Mouse (Mus musculus) MEL (cell line): ENCODE results near the gene Rcn2. TPM values are rescaled to one million over a fixed set of nuclear protein-coding genes. Genes with fewer than 3 reads are reported as not detected.

Experiments used
- DNase-seq: peaks from one replicate; pipeline ENCODE4 v3.0.0; 2011; ENCODE audit warnings: low read depth, low spot score
- H3K27ac ChIP-seq: 2 replicates; pipeline ENCODE4 v1.5.1; 2012; ENCODE audit warnings: low read depth, mild to moderate bottlenecking, control low read depth, low read length, moderate library complexity; ENCODE audit not compliant: control insufficient read depth
- H3K27me3 ChIP-seq, 2 experiments: fragments of 150-350 bp in 1 of 2; sonication (generic) in 1 of 2; 2 replicates each; pipeline ENCODE4 v1.6.1; 2012; ENCODE audit warnings: low read length in 2 of 2, mild to moderate bottlenecking in 2 of 2, improper control_type of control experiment in 1 of 2, moderate library complexity in 1 of 2; ENCODE audit not compliant: insufficient read depth in 2 of 2, control insufficient read depth in 1 of 2
- H3K36me3 ChIP-seq, 2 experiments: 2 replicates each; pipeline ENCODE4 v1.6.1; 2012 to 2014; ENCODE audit warnings: low read length in 2 of 2, improper control_type of control experiment in 1 of 2, inconsistent platforms in 1 of 2, mild to moderate bottlenecking in 1 of 2; ENCODE audit not compliant: insufficient read depth in 2 of 2, control insufficient read depth in 1 of 2
- H3K4me1 ChIP-seq, 2 experiments: fragments of 150-350 bp in 1 of 2; sonication (generic) in 1 of 2; 2 replicates each; pipeline ENCODE4 v1.6.1; 2012; ENCODE audit warnings: low read length in 2 of 2, improper control_type of control experiment in 1 of 2, mild to moderate bottlenecking in 1 of 2; ENCODE audit not compliant: insufficient read depth in 2 of 2, control insufficient read depth in 1 of 2
- H3K4me3 ChIP-seq, 2 experiments: fragments of 150-350 bp in 1 of 2; sonication (generic) in 1 of 2; 2 replicates each; pipeline ENCODE4 v1.5.1; 2012; ENCODE audit warnings: low read depth in 2 of 2, low read length in 2 of 2, mild to moderate bottlenecking in 2 of 2, moderate library complexity in 2 of 2, control low read depth in 1 of 2, improper control_type of control experiment in 1 of 2; ENCODE audit not compliant: control insufficient read depth in 1 of 2, insufficient read depth in 1 of 2
- H3K79me2 ChIP-seq: 2 replicates; pipeline ENCODE4 v1.6.1; 2012; ENCODE audit warnings: mild to moderate bottlenecking, low read length, moderate library complexity; ENCODE audit not compliant: control insufficient read depth, poor library complexity, insufficient read depth
- H3K9ac ChIP-seq: 2 replicates; pipeline ENCODE4 v1.6.1; 2012; ENCODE audit warnings: low read depth, mild to moderate bottlenecking, control low read depth, low read length, moderate library complexity; ENCODE audit not compliant: control insufficient read depth, poor library complexity, severe bottlenecking
- H3K9me3 ChIP-seq: fragments of 150-350 bp; sonication (generic); replicated peaks from 2 replicates; pipeline ENCODE4 v1.6.1; 2012; ENCODE audit warnings: mild to moderate bottlenecking, low read length, improper control_type of control experiment, moderate library complexity; ENCODE audit not compliant: insufficient read depth
- BHLHE40 ChIP-seq: IDR thresholded peaks from 2 replicates; pipeline ENCODE4 v1.6.1; 2012; ENCODE audit warnings: low read depth, mild to moderate bottlenecking, inconsistent platforms, low read length, improper control_type of control experiment, borderline replicate concordance
- CTCF ChIP-seq, 3 experiments: IDR thresholded peaks in 2 of 3; conservative IDR thresholded peaks in 1 of 3; 2 replicates each; pipeline ENCODE4 v1.5.1; 2011 to 2012; ENCODE audit warnings: low read length in 3 of 3, low read depth in 2 of 3, mild to moderate bottlenecking in 2 of 3, improper control_type of control experiment in 1 of 3, inconsistent platforms in 1 of 3, mixed read lengths in 1 of 3, moderate library complexity in 1 of 3; ENCODE audit not compliant: control insufficient read depth in 1 of 3, insufficient read depth in 1 of 3, poor library complexity in 1 of 3, severe bottlenecking in 1 of 3
- E2F4 ChIP-seq: IDR thresholded peaks from 2 replicates; pipeline ENCODE4 v1.6.1; 2011; ENCODE audit warnings: low read depth, low read length, improper control_type of control experiment, borderline replicate concordance
- ETS1 ChIP-seq: IDR thresholded peaks from 2 replicates; pipeline ENCODE4 v1.6.1; 2012; ENCODE audit warnings: low read depth, mild to moderate bottlenecking, inconsistent platforms, low read length, improper control_type of control experiment, moderate library complexity
- GATA1 ChIP-seq: IDR thresholded peaks from 2 replicates; pipeline ENCODE4 v1.6.1; 2011; ENCODE audit warnings: low read depth, low read length, improper control_type of control experiment
- HCFC1 ChIP-seq: IDR thresholded peaks from 2 replicates; pipeline ENCODE4 v1.6.1; 2012; ENCODE audit warnings: low read depth, mild to moderate bottlenecking, inconsistent platforms, low read length, improper control_type of control experiment, moderate library complexity
- MAFK ChIP-seq: IDR thresholded peaks from 2 replicates; pipeline ENCODE4 v1.6.1; 2011; ENCODE audit warnings: low read depth, mild to moderate bottlenecking, low read length, improper control_type of control experiment, borderline replicate concordance
- MAZ ChIP-seq: IDR thresholded peaks from 2 replicates; pipeline ENCODE4 v1.6.1; 2012; ENCODE audit warnings: low read depth, mild to moderate bottlenecking, inconsistent platforms, low read length, improper control_type of control experiment
- MXI1 ChIP-seq: IDR thresholded peaks from 2 replicates; pipeline ENCODE4 v1.6.1; 2011; ENCODE audit warnings: mild to moderate bottlenecking, low read depth, low read length, improper control_type of control experiment
- MYC ChIP-seq: IDR thresholded peaks from 2 replicates; pipeline ENCODE4 v1.6.1; 2011; ENCODE audit warnings: low read depth, mild to moderate bottlenecking, low read length, improper control_type of control experiment, moderate library complexity
- NELFE ChIP-seq: IDR thresholded peaks from 2 replicates; pipeline ENCODE4 v1.6.1; 2011; ENCODE audit warnings: low read depth, low read length, improper control_type of control experiment
- POLR2A ChIP-seq, 2 experiments: IDR thresholded peaks; 2 replicates each; pipeline ENCODE4 v1.6.1; 2011 to 2012; ENCODE audit warnings: low read length in 2 of 2, mild to moderate bottlenecking in 2 of 2, control low read depth in 1 of 2, improper control_type of control experiment in 1 of 2, low read depth in 1 of 2, moderate library complexity in 1 of 2; ENCODE audit not compliant: control insufficient read depth in 1 of 2, insufficient read depth in 1 of 2, poor library complexity in 1 of 2
- POLR2AphosphoS2 ChIP-seq: IDR thresholded peaks from 2 replicates; pipeline ENCODE4 v1.6.1; 2011; ENCODE audit warnings: low read length, improper control_type of control experiment
- POLR2AphosphoS5 ChIP-seq: IDR thresholded peaks from 2 replicates; pipeline ENCODE4 v1.6.1; 2012; ENCODE audit warnings: low read depth, borderline replicate concordance, mild to moderate bottlenecking, inconsistent platforms, low read length, moderate library complexity, mixed read lengths
- RAD21 ChIP-seq: IDR thresholded peaks from 2 replicates; pipeline ENCODE4 v1.6.1; 2011; ENCODE audit warnings: mild to moderate bottlenecking, low read depth, low read length, improper control_type of control experiment
- SIN3A ChIP-seq: IDR thresholded peaks from 2 replicates; pipeline ENCODE4 v1.6.1; 2012; ENCODE audit warnings: low read length, improper control_type of control experiment, inconsistent platforms
- SMC3 ChIP-seq: IDR thresholded peaks from 2 replicates; pipeline ENCODE4 v1.6.1; 2011; ENCODE audit warnings: low read depth, low read length, improper control_type of control experiment
- TAL1 ChIP-seq: IDR thresholded peaks from 2 replicates; pipeline ENCODE4 v1.6.1; 2012; ENCODE audit warnings: mild to moderate bottlenecking, inconsistent platforms, low read length, moderate library complexity, mixed read lengths
- UBTF ChIP-seq: IDR thresholded peaks from 2 replicates; pipeline ENCODE4 v1.6.1; 2012; ENCODE audit warnings: low read depth, mild to moderate bottlenecking, inconsistent platforms, low read length, improper control_type of control experiment, moderate library complexity, borderline replicate concordance; ENCODE audit not compliant: insufficient read depth
- USF1 ChIP-seq: IDR thresholded peaks from 2 replicates; pipeline ENCODE4 v1.6.1; 2014; ENCODE audit warnings: low read depth, mild to moderate bottlenecking, inconsistent platforms, low read length, improper control_type of control experiment, moderate library complexity
- USF2 ChIP-seq, 2 experiments: IDR thresholded peaks; 2 replicates each; pipeline ENCODE4 v1.6.1; 2011 to 2012; ENCODE audit warnings: improper control_type of control experiment in 2 of 2, low read length in 2 of 2, borderline replicate concordance in 1 of 2, inconsistent platforms in 1 of 2, low read depth in 1 of 2, mild to moderate bottlenecking in 1 of 2; ENCODE audit not compliant: insufficient read depth in 1 of 2
- ZC3H11A ChIP-seq: IDR thresholded peaks from 2 replicates; pipeline ENCODE4 v1.6.1; 2012; ENCODE audit warnings: low read depth, mild to moderate bottlenecking, inconsistent platforms, low read length, improper control_type of control experiment
- ZKSCAN1 ChIP-seq: IDR thresholded peaks from 2 replicates; pipeline ENCODE4 v1.6.1; 2012; ENCODE audit warnings: low read depth, mild to moderate bottlenecking, inconsistent platforms, low read length, improper control_type of control experiment, moderate library complexity
- ZMIZ1 ChIP-seq: IDR thresholded peaks from 2 replicates; pipeline ENCODE4 v1.6.1; 2012; ENCODE audit warnings: low read depth, mild to moderate bottlenecking, inconsistent platforms, low read length, improper control_type of control experiment, moderate library complexity
- polyA plus RNA-seq, 2 experiments: library from polyadenylated mRNA; stranded (reverse) in 1 of 2; unstranded in 1 of 2; fragments of >175 nt in 1 of 2; fragments of >200 nt in 1 of 2; gene quantifications; 2 replicates each; pipeline versions ENCODE4 v1.2.1 to v1.2.4; 2012; ENCODE audit warnings: low replicate concordance in 2 of 2, low read depth in 1 of 2; ENCODE audit not compliant: insufficient read length in 2 of 2, insufficient read depth in 1 of 2, missing spikeins in 1 of 2
- total RNA-seq: library from RNA; depleted of rRNA; stranded (reverse); fragments of 300-350 nt; gene quantifications from 2 replicates; pipeline ENCODE4 v1.2.3, GENCODE M21; 2012

Rcn2 gene
- total and polyA plus RNA-seq, 3 experiments, result 16.9 to 28.6 TPM; not detected in 1

DNA sequence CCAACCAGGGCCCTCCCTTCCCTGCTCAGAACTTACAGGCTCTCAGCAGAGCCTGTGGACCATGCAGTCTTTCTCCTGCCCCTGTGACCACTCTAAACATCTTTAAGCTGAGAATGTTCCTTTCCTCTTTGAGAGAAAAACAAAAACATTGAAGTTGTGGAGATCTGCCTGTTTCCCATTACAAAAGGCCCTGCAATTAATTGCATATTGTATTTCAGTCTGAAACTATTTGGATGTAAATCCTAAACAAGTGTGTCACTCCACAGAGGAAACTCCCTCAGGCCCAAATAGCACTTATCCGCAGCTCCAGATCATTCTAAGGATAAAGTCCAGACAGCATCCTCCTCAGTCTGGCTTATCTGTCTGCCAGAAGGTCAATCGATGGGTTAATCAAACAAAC is 31.2 kb downstream of the Rcn2 start:
- no peak for TF ChIP-seq ETS1
- no peak for TF ChIP-seq ZKSCAN1
- TF ChIP-seq POLR2AphosphoS2, result no peak
- TF ChIP-seq HCFC1, result no peak
- no peak for TF ChIP-seq MAZ
- TF ChIP-seq BHLHE40, result no peak
- TF ChIP-seq USF1, result no peak
- TF ChIP-seq CTCF (IDR thresholded peaks at IDR 0.05 in 2 of 3, conservative IDR thresholded peaks at IDR 0.05 in 1 of 3; ENCODE audit: control insufficient read depth in 1 of 3, insufficient read depth in 1 of 3, low read depth in 2 of 3, low read length in 3 of 3, poor library complexity in 1 of 3, severe bottlenecking in 1 of 3), result no peak
- no peak for TF ChIP-seq MYC
- Histone ChIP-seq H3K36me3 (peaks cover 0 to 2% of the 10 kb centered on the region in 2 experiments; a peak in 1 of 4 replicates), H3K9me3 (no peaks in the 10 kb centered on the region), H3K79me2 (no peaks in the 10 kb centered on the region), H3K27ac (no peak overlapping the region), H3K9ac (no peak overlapping the region), H3K4me1 (peaks cover 0 to 3% of the 10 kb centered on the region in 2 experiments; a peak in 1 of 4 replicates), H3K27me3 (no peaks in the 10 kb centered on the region), H3K4me3 (no peak overlapping the region)
- no peak for DNase-seq

DNA sequence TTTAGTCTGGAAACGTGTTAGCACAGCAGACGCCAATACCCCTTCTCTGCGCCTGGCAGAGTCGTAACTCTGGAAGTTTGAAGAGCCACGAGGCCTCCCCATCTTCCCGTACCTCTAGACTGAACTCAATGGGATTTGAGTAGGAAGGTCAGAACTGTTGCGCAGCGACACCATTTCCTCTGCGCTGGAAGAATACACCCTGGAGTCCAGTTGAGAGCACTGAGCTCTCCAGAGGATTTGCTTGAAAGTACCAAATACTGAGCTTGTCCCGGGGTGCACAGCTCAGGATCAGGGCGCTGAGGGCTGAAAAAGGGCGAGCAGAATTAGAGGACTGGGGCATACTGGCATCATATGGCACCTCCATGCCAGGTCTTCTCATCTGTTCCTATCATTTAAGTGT is 33.2 kb downstream of the Rcn2 start:
- no peak for DNase-seq
- no peak for TF ChIP-seq SIN3A
- TF ChIP-seq MXI1, result no peak
- TF ChIP-seq MAZ, result no peak
- no peak for TF ChIP-seq POLR2A (IDR thresholded peaks at IDR 0.05; ENCODE audit: control insufficient read depth in 1 of 2, insufficient read depth in 1 of 2, low read depth in 1 of 2, low read length in 2 of 2, poor library complexity in 1 of 2)
- TF ChIP-seq CTCF (IDR thresholded peaks at IDR 0.05 in 2 of 3, conservative IDR thresholded peaks at IDR 0.05 in 1 of 3; ENCODE audit: control insufficient read depth in 1 of 3, insufficient read depth in 1 of 3, low read depth in 2 of 3, low read length in 3 of 3, poor library complexity in 1 of 3, severe bottlenecking in 1 of 3), result no peak
- TF ChIP-seq MAFK, result no peak
- TF ChIP-seq, all 39 proteins: peak for 0
- H3K36me3 ChIP-seq, result no peaks in the 10 kb centered on the region
- no peaks in the 10 kb centered on the region for H3K9me3 ChIP-seq
- no peak overlapping the region for H3K4me3 ChIP-seq
- H3K9ac ChIP-seq, result no peak overlapping the region
- H3K4me1 ChIP-seq, result peaks cover 0 to 3% of the 10 kb centered on the region in 2 experiments; a peak in 1 of 4 replicates
- no peak overlapping the region for H3K27ac ChIP-seq
- no peaks in the 10 kb centered on the region for H3K79me2 ChIP-seq
- H3K27me3 ChIP-seq, result no peaks in the 10 kb centered on the region

GRCm38 (mm10) chr9:56075264-56075663 is 33.6 kb downstream of the Rcn2 start:
- Histone ChIP-seq H3K27me3 (no peaks in the 10 kb centered on the region), H3K36me3 (no peaks in the 10 kb centered on the region), H3K9me3 (no peaks in the 10 kb centered on the region), H3K79me2 (no peaks in the 10 kb centered on the region), H3K9ac (no peak overlapping the region), H3K27ac (no peak overlapping the region), H3K4me1 (peaks cover 0 to 3% of the 10 kb centered on the region in 2 experiments; a peak in 1 of 4 replicates), H3K4me3 (no peak overlapping the region)
- peak; percentile 83 for DNase-seq
- TF ChIP-seq ZC3H11A, result 0 out of 2 replicates have a peak, but pooled peaks have one; percentile 13
- no peak for TF ChIP-seq POLR2AphosphoS2
- TF ChIP-seq UBTF, result no peak
- no peak for TF ChIP-seq BHLHE40
- TF ChIP-seq RAD21, result peak; percentile 50
- no peak for TF ChIP-seq TAL1
- no peak for TF ChIP-seq MAFK
- peak; percentile 78 to 82 (median 82) for TF ChIP-seq CTCF (IDR thresholded peaks at IDR 0.05 in 2 of 3, conservative IDR thresholded peaks at IDR 0.05 in 1 of 3; ENCODE audit: control insufficient read depth in 1 of 3, insufficient read depth in 1 of 3, low read depth in 2 of 3, low read length in 3 of 3, poor library complexity in 1 of 3, severe bottlenecking in 1 of 3)
- no peak for TF ChIP-seq USF2 (IDR thresholded peaks at IDR 0.05; ENCODE audit: borderline replicate concordance in 1 of 2, insufficient read depth in 1 of 2, low read depth in 1 of 2, low read length in 2 of 2)
- TF ChIP-seq NELFE, result no peak
- no peak for TF ChIP-seq ZMIZ1
- no peak for TF ChIP-seq POLR2AphosphoS5
- TF ChIP-seq MXI1, result no peak
- peak; percentile 41 for TF ChIP-seq SMC3
- TF ChIP-seq GATA1, result no peak
- TF ChIP-seq MAZ, result no peak
- TF ChIP-seq ETS1, result no peak
- TF ChIP-seq E2F4, result no peak
